Mouse (Mus musculus) stomach, embryonic 16.5 days (tissue): ENCODE results near the gene Ltk. TPM values are rescaled to one million over a fixed set of nuclear protein-coding genes. Genes with fewer than 3 reads are reported as not detected.
A peak's percentile ranks its signal among the peaks of the same experiment; 100 is the strongest.

Experiments
- ATAC-seq: fragments of 200-750 bp; cut with Nextera tagmentation; 2 replicates; pipeline ENCODE4 v1.8.0; 2017; ENCODE audit warnings: moderate number of reproducible peaks, moderate TSS enrichment; ENCODE audit not compliant: insufficient read depth, low FRiP score
- H3K27ac ChIP-seq: fragments of 300-500 bp; sonication (generic); 2 replicates; pipeline ENCODE4 v1.5.1; 2014; ENCODE audit warnings: low read length
- H3K27me3 ChIP-seq: fragments of 300-500 bp; sonication (generic); 2 replicates; pipeline ENCODE4 v1.6.1; 2014; ENCODE audit warnings: low read length, control low read depth, mixed read lengths; ENCODE audit not compliant: control insufficient read depth, insufficient read depth
- H3K36me3 ChIP-seq: fragments of 300-500 bp; sonication (generic); 2 replicates; pipeline ENCODE4 v1.6.1; 2014; ENCODE audit warnings: low read length; ENCODE audit not compliant: control insufficient read depth, insufficient read depth
- H3K4me1 ChIP-seq: fragments of 300-500 bp; sonication (generic); 2 replicates; pipeline ENCODE4 v1.6.1; 2014; ENCODE audit warnings: low read length, control low read depth, mixed read lengths; ENCODE audit not compliant: control insufficient read depth, insufficient read depth
- H3K4me2 ChIP-seq: fragments of 300-500 bp; sonication (generic); 2 replicates; pipeline ENCODE4 v1.6.1; 2014; ENCODE audit warnings: low read depth, low read length, mixed read lengths
- H3K4me3 ChIP-seq: fragments of 300-500 bp; sonication (generic); replicated peaks from 2 replicates; pipeline ENCODE4 v1.5.1; 2014; ENCODE audit warnings: mild to moderate bottlenecking, low read length
- H3K9ac ChIP-seq: fragments of 300-500 bp; sonication (generic); 2 replicates; pipeline ENCODE4 v1.6.1; 2014; ENCODE audit warnings: low read length
- H3K9me3 ChIP-seq: fragments of 300-500 bp; sonication (generic); replicated peaks from 2 replicates; pipeline ENCODE4 v1.6.1; 2016; ENCODE audit warnings: low read length, control low read depth; ENCODE audit not compliant: control insufficient read depth
- WGBS: fragments of 180-500 bp; shearing (Covaris S2); extraction: QIAGEN DNeasy Blood & Tissue Kit; methylation state at CpG from one replicate; pipeline ENCODE4 v1.1.7; 2014; 5-methylcytosine and 5-hydroxymethylcytosine counted together
- polyA plus RNA-seq: library from polyadenylated mRNA; unstranded; fragments of >200 nt; fragmentation: Nextera tagmentation; extraction: Ambion mirVana; gene quantifications from 2 replicates; pipeline ENCODE4 v1.2.1, GENCODE M21; 2015

Gene Ltk
- polyA plus RNA-seq, 1 experiment from 2014 or later = 1.7 TPM

DNA sequence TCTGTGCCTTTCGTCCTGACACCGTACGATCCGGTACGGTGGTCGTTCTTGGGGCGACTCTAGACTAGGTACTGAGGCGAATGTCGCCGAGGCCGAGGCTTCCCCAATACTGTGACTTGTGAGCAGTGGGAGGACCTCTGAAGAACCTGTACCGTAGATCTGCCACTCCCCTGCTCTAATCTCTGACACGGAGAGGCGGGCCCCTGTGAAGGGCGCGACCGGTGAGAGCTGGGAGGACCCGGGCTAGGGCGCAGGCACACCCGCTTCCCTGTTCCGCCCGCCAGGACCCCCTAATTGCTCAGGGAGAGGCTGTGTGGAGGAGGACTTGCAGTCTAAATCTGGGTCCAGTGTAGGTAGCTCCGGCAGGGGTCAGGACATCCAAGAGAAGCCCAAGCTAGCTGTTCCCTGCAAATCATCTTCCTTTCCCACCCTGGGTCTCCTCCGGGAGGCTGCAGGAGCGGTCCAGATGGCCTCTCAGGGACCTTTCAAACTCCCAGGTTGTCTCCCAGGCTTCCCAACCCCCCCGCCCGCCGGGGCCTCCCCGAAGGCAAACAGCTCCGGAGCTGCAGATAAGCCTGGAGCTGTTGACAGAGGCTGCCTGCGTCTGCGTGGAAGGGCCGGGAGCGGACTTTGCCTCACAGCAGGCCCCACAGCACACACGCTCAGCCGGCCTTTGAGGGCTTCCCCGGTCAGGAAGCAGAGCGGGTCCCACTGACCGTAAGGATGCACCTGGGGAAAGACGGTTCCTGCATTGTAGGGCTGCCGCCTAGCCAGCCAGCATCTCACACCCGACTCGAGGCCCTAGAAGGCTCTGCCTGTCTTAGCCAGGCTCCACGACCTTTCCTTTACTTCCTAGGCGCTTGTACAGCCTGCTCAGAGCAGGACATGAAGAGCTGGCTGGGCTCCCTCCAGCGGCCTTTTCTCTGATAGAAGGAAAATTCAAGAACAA is 15.8 kb downstream of the Ltk start:
- Histone ChIP-seq H3K4me2 (peak overlapping the region; percentile 100), H3K4me1 (peaks cover 21% of the 10 kb centered on the region), H3K27me3 (peaks cover 19% of the 10 kb centered on the region), H3K9ac (peak overlapping the region; percentile 72), H3K9me3 (no peaks in the 10 kb centered on the region), H3K4me3 (peak overlapping the region; percentile 70), H3K36me3 (no peaks in the 10 kb centered on the region), H3K27ac (peak overlapping the region; percentile 86)
- WGBS = 10% methylated on average over 46 of the region's 46 CpGs
- ATAC-seq = peak; percentile 81

DNA sequence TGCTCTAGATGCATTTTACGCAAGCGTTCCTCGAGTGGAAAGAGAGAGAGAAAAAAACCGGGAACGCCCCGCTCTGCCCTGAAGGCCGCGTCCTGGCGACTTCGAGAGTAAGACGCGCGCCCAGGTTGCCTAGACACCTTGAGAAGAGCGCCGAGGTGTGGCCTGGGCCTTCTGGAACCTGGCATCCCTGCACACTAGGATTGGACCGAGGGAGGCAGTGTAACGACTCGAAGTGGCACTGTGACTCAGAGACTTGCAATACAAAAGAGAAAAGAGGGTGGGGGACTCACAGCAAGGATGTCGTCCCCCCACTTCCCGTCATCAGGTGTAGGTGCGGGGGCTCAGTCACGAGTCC is 16.4 kb downstream of the Ltk start:
- peak overlapping the region; percentile 72 for H3K9ac ChIP-seq
- H3K9me3 ChIP-seq = no peaks in the 10 kb centered on the region
- ATAC-seq = peak; percentile 14; the same call in 1 of the 2 replicates
- peaks cover 19% of the 10 kb centered on the region for H3K27me3 ChIP-seq
- H3K4me2 ChIP-seq = peak overlapping the region; percentile 100
- H3K4me3 ChIP-seq = peak overlapping the region; percentile 70
- no peaks in the 10 kb centered on the region for H3K36me3 ChIP-seq
- H3K4me1 ChIP-seq = peaks cover 21% of the 10 kb centered on the region
- WGBS = 13% methylated on average over 22 of the region's 22 CpGs
- H3K27ac ChIP-seq = peak overlapping the region; percentile 86

DNA sequence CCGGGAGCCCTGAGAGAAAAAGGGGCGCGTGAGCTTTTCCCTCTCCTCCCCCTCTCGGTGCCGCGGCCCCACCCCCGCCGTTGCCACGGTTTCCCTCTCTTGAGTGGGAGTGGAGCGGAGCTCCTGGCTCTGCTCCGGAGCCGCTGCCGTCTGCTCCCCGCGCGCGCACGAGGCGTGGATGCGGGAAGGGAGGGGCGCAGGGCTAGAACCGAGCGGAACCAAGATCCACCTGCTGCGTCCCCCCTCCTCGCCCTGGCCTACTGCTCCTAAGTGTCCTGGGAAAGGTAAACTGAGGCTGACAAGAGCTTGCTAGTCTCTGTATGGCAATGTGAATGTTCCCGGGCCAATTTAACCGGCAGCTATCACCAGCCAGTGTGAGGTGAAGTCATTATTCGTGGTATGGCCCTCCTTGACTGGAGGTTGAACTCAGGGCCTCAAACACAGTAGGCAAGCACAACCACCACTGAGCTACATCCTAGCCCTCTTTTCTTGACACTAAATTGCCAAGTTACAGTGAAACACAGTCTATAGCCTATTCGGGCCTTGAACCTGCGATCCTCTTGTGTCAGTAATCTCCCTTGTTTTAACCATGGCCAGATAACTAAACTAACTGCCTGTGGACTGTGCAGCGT is 16.9 kb downstream of the Ltk start:
- H3K27me3 ChIP-seq = peaks cover 19% of the 10 kb centered on the region
- H3K9ac ChIP-seq = peak overlapping the region; percentile 72
- peak overlapping the region; percentile 70 for H3K4me3 ChIP-seq
- no peaks in the 10 kb centered on the region for H3K9me3 ChIP-seq
- peak overlapping the region; percentile 86 for H3K27ac ChIP-seq
- peaks cover 21% of the 10 kb centered on the region for H3K4me1 ChIP-seq
- no peak for ATAC-seq
- WGBS = 9% methylated on average over 31 of the region's 31 CpGs
- H3K36me3 ChIP-seq = no peaks in the 10 kb centered on the region
- peak overlapping the region; percentile 100 for H3K4me2 ChIP-seq

DNA sequence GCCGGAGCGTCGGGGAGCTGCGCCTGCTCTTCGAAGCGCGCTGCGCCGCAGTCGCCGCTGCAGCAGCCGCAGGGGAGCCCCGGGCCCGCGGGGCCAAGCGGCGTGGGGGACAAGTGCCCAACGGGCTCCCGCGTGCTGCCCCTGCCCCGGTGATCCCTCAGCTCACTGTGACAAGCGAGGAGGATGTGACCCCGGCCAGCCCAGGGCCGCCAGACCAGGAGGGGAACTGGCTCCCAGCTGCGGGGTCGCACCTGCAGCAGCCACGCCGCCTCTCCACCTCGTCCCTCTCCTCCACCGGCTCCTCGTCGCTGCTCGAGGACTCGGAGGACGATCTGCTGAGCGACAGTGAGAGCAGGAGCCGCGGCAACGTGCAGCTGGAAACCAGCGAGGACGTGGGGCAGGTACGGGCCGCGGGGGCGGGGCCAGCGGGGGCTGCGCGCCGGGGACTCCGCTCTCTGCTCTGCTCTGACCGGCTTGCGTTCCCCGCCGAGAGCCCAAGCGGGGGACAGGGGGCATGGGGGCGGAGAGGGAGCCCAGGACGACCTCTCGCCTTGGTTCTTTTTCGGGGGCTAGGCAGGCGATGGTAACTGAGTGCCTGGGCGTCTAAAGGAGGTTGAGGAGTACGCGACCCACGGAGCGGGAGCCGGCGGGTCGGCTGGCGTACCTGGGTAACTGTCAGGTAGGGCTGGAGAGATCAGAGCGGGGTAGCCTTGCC is 17.6 kb downstream of the Ltk start:
- Histone ChIP-seq H3K4me3 (peak overlapping the region; percentile 70), H3K27me3 (peaks cover 19% of the 10 kb centered on the region), H3K9me3 (no peaks in the 10 kb centered on the region), H3K27ac (peak overlapping the region; percentile 86), H3K9ac (peak overlapping the region; percentile 72), H3K36me3 (no peaks in the 10 kb centered on the region), H3K4me1 (peaks cover 21% of the 10 kb centered on the region), H3K4me2 (peak overlapping the region; percentile 100)
- whole genome bisulfite sequencing = under 1% methylated on average over 70 of the region's 70 CpGs
- ATAC-seq = no peak

DNA sequence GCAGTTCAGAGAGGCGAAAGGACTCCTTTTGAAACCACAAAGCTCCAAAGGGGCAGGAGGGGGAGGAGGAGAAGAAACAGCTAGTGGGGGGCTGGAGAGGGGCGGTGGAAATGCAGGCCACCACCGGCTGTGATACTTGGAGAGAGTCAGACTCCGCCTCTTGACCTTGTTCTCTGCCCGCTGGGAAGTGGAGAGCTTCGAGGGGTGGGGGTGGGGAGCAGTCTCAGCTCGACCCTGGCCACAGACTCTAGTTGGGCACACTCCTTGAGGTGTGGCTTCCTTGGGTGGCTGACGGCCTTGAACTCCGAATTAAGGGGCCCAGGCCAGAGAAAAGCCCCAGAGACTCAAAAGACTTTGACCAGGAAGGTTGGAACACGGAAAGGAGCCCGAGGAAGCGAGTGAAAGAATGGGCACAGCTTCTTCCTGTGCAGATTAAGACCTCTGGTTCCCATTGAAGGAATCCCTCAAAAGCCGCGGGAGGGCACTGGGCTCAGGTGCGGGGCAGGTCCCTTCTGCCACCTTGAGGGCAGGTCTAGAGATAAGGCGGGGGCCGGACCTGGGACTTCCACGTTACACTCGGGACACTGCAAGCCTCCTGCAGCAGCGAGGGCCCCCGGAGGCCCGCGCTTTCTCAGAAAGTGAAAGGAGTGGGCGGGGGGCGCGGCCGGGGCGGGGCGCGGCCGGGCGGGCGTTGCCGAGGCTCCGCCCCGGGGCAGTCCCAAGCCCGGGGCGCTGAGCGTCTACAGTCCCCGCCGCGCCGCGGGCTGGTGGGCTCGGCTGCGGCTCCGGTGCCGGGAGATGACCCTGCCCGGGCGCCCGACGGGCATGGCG is 18.4 kb downstream of the Ltk start, which contains the start of gene Itpka:
Gene Itpka, plus strand, starts transcription at position 757 of the 831 bp plus-strand sequence.
- Histone ChIP-seq H3K9ac (peak within 1 kb of the TSS; percentile 72), H3K36me3 (no peaks in the 10 kb centered on the region), H3K4me2 (peak within 1 kb of the TSS; percentile 100), H3K9me3 (no peaks in the 10 kb centered on the region), H3K4me3 (peak within 1 kb of the TSS; percentile 70), H3K4me1 (peaks cover 21% of the 10 kb centered on the region), H3K27me3 (peaks cover 19% of the 10 kb centered on the region), H3K27ac (peak within 1 kb of the TSS; percentile 86)
- WGBS = 0% methylated on average over 46 of the region's 53 CpGs
- peak; percentile 78 for ATAC-seq

DNA sequence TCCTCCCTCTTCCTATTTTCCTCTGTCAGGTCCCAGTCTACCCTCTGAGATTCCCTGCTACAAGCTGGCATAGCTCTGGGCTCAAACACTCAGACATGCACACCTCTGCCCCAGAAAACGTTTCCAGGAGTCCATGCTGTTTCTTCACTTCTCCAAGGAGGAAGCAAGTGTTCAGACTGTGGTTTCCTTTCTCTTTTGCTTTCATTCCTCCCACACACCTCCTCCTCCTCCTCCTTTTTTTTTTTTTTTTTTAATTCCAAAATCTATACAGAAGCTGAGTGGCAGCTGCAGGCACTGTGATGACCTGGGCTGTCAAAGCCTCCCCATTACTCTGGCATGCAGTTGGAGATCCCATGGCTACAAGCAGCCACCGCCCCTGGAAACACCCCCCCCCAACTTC is 19.7 kb downstream of the Ltk start:
- peaks cover 21% of the 10 kb centered on the region for H3K4me1 ChIP-seq
- H3K36me3 ChIP-seq = no peaks in the 10 kb centered on the region
- peak overlapping the region; percentile 100; the same call in 1 of the 2 replicates for H3K4me2 ChIP-seq
- peaks cover 19% of the 10 kb centered on the region for H3K27me3 ChIP-seq
- no peak overlapping the region for H3K9ac ChIP-seq
- H3K9me3 ChIP-seq = no peaks in the 10 kb centered on the region
- ATAC-seq = no peak
- H3K4me3 ChIP-seq = no peak overlapping the region
- H3K27ac ChIP-seq = no peak overlapping the region
- WGBS = 27% methylated on average over 2 of the region's 2 CpGs

DNA sequence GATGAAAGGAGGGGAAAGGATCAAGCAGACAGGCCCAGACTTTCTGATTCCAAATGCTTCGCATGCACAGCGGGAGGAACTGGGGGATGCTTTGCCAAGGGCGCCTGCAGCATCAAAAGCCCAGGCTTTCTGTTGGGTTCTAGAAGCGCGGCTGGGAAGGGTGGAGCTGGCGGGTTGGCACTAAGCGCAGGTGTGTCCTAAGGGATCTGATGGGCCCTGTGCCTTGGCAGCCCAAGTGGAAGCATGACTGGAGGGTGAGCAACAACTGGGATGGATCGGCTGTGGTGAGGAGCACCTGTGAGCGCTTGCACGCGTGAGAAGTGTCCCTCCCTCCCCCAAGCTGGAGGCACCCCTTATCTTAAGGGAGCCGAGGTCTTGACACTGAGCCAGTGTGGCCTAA is 23.1 kb downstream of the Ltk start:
- no peak overlapping the region for H3K4me3 ChIP-seq
- H3K4me2 ChIP-seq = no peak overlapping the region
- no peaks in the 10 kb centered on the region for H3K27me3 ChIP-seq
- 16% methylated on average over 12 of the region's 12 CpGs for WGBS
- H3K27ac ChIP-seq = no peak overlapping the region
- ATAC-seq = no peak
- H3K4me1 ChIP-seq = peaks cover 11% of the 10 kb centered on the region
- 0 out of 2 replicates have a peak overlapping the region, but pooled peaks have one; percentile 23 for H3K9ac ChIP-seq
- no peaks in the 10 kb centered on the region for H3K9me3 ChIP-seq
- peaks cover 14% of the 10 kb centered on the region; the same call in 1 of the 2 replicates for H3K36me3 ChIP-seq

DNA sequence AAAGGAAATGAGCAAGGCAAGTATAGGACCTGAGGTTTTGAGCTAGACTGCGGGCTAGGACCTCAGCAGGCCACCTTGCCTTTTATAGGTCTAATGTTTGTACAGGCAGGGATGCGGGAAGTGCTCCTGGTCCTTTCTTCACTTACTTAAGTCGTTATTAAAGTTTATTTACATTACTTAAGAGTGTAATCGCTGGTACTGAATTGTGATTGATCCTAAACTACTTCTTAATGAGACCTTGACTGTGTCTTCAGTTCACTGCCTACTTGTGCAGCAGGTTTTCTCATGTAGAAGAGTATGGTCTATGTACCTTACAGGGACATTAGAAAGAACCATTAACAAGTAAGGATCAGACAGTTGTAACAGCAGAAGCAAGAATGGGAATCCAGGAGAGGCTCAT is 29.5 kb downstream of the Ltk start:
- H3K4me1 ChIP-seq = no peaks in the 10 kb centered on the region
- no peak overlapping the region for H3K4me2 ChIP-seq
- no peak for ATAC-seq
- H3K9ac ChIP-seq = no peak overlapping the region
- H3K27ac ChIP-seq = no peak overlapping the region
- H3K4me3 ChIP-seq = no peak overlapping the region
- no peaks in the 10 kb centered on the region for H3K9me3 ChIP-seq
- H3K36me3 ChIP-seq = peaks cover 32% of the 10 kb centered on the region
- no peaks in the 10 kb centered on the region for H3K27me3 ChIP-seq
- WGBS = 76% methylated on average over 4 of the region's 4 CpGs
